ENCODE assay signal across 17 mouse cellular contexts in genomic region chr10:89330261-89330660, GRCm38 (mm10). TPM values are rescaled to one million over a fixed set of nuclear protein-coding genes. Genes with fewer than 3 reads are reported as not detected.
"Had no signal": no experiment of that assay in that cellular context is flagged by ENCODE, and none has a peak within 500 bp of the region (broad histone marks: within the 10 kb centered on the region; RNA-seq: fewer than 3 reads in every experiment).

No protein-coding gene starts in this region.

- ATAC-seq: liver, postnatal 0 days; lung, postnatal 0 days had no signal

- H3K4me2 ChIP-seq: lung, embryonic 14.5 days; midbrain, embryonic 11.5 days; stomach, embryonic 15.5 days had no signal

- H3K9me3 ChIP-seq: stomach, embryonic 15.5 days had no signal

- H3K9ac ChIP-seq: liver, embryonic 14.5 days; liver, postnatal 0 days; lung, embryonic 14.5 days; stomach, embryonic 15.5 days had no signal

- H3K4me3 ChIP-seq: left cerebral cortex, adult 2 months; stomach, embryonic 15.5 days had no signal

- H3K36me3 ChIP-seq: stomach, embryonic 15.5 days had no signal

- H3K27ac ChIP-seq: kidney, postnatal 0 days; left cerebral cortex, adult 2 months; liver, embryonic 14.5 days; macrophage; stomach, embryonic 15.5 days had no signal

- H3K27me3 ChIP-seq: stomach, embryonic 15.5 days had no signal

- DNase-seq: kidney, adult 18-20 months; kidney, postnatal 25 days; layer of hippocampus, postnatal 36 days; liver, postnatal 0 days; lung, embryonic 14.5 days; midbrain, embryonic 14.5 days; thymus, postnatal 4 days had no signal

- H3K4me1 ChIP-seq: stomach, embryonic 15.5 days had no signal

RNA-seq across cellular contexts. Expression of gene Ano4, which starts 14.3 kb away (rescaled TPM):
- total RNA-seq: megakaryocyte-erythroid progenitor cell, adult 5-6 weeks had no signal
- polyA plus RNA-seq: liver, adult 2 months; liver, postnatal 0 days; macrophage; small intestine, adult 2 months had no signal
